Mouse (Mus musculus) gastrocnemius, adult 2 months (tissue): Measurements from ENCODE around the gene Lrrk1. TPM values are rescaled to one million over a fixed set of nuclear protein-coding genes. Genes with fewer than 3 reads are reported as not detected.

Experiments
- DNase-seq: peaks from one replicate; pipeline ENCODE4 v3.0.0; 2022
- H3K27ac ChIP-seq: fragments of 200-600 bp; 2 replicates; pipeline ENCODE4 v1.8.1; 2022; ENCODE audit warnings: mild to moderate bottlenecking
- H3K4me3 ChIP-seq: fragments of 200-600 bp; 2 replicates; pipeline ENCODE4 v1.8.1; 2022; ENCODE audit warnings: mild to moderate bottlenecking, moderate library complexity
- CTCF ChIP-seq: fragments of 200-600 bp; IDR thresholded peaks from 2 replicates; pipeline ENCODE4 v1.8.1; 2022; ENCODE audit warnings: antibody characterized with exemption, mild to moderate bottlenecking, moderate library complexity
- intact Hi-C: fragments of 180-260 bp; cut with DNase I; formaldehyde crosslinking; loops from one replicate; pipeline ENCODE4 v1.15.1; 2025
- total RNA-seq, 2 experiments: library from RNA; stranded (reverse); gene quantifications; 2 replicates each; pipeline ENCODE4 v1.2.3; 2021

Gene Lrrk1
- total RNA-seq, 2 experiments from 2014 or later, result 3.0 to 6.4 TPM

- H3K27ac ChIP-seq, result peak overlapping the region; percentile 58
- intact Hi-C loops, result no loop called here
- peak overlapping the region; percentile 26 for H3K4me3 ChIP-seq
- TF ChIP-seq CTCF, result no peak
- DNase-seq, result peak; percentile 63
Measured at GRCm38 (mm10) chr7:66230638-66231550, 157.3 kb downstream of the Lrrk1 start.

- peak overlapping the region; percentile 26; the same call in 1 of the 2 replicates for H3K4me3 ChIP-seq
- peak overlapping the region; percentile 58 for H3K27ac ChIP-seq
- intact Hi-C loops, result no loop called here
- DNase-seq, result no peak
- TF ChIP-seq CTCF, result no peak
Measured at GRCm38 (mm10) chr7:66230246-66230637, 157.9 kb downstream of the Lrrk1 start.

- H3K4me3 ChIP-seq, result no peak overlapping the region
- intact Hi-C loops, result no loop called here
- DNase-seq, result no peak
- no peak for TF ChIP-seq CTCF
- H3K27ac ChIP-seq, result no peak overlapping the region
Measured at GRCm38 (mm10) chr7:66229433-66229832, 158.7 kb downstream of the Lrrk1 start.

- no peak overlapping the region for H3K4me3 ChIP-seq
- intact Hi-C loops, result no loop called here
- H3K27ac ChIP-seq, result no peak overlapping the region
- no peak for TF ChIP-seq CTCF
- DNase-seq, result no peak
Measured at GRCm38 (mm10) chr7:66228610-66228920, 159.6 kb downstream of the Lrrk1 start.

GRCm38 (mm10) chr7:66227814-66228609 is 160.1 kb downstream of the Lrrk1 start:
- H3K4me3 ChIP-seq, result no peak overlapping the region
- TF ChIP-seq CTCF, result no peak
- DNase-seq, result no peak
- H3K27ac ChIP-seq, result no peak overlapping the region
- intact Hi-C loops, result no loop called here

- no peak for TF ChIP-seq CTCF
- no peak for DNase-seq
- no peak overlapping the region for H3K4me3 ChIP-seq
- no peak overlapping the region for H3K27ac ChIP-seq
- intact Hi-C loops, result no loop called here
Measured at GRCm38 (mm10) chr7:66225881-66226280, 162.3 kb downstream of the Lrrk1 start.

GRCm38 (mm10) chr7:66224541-66224940 is 163.6 kb downstream of the Lrrk1 start:
- intact Hi-C loops, result no loop called here
- no peak for DNase-seq

GRCm38 (mm10) chr7:66223731-66224130 is 164.4 kb downstream of the Lrrk1 start:
- intact Hi-C loops, result no loop called here
- Histone ChIP-seq H3K4me3 (no peak overlapping the region), H3K27ac (no peak overlapping the region)
- no peak for TF ChIP-seq CTCF
- no peak for DNase-seq

More at GRCm38 (mm10) chr7:66224541-66224940, 163.6 kb downstream of the Lrrk1 start:
- H3K27ac ChIP-seq, result no peak overlapping the region
- H3K4me3 ChIP-seq, result no peak overlapping the region
- no peak for TF ChIP-seq CTCF

GRCm38 (mm10) chr7:66222621-66223091 is 165.5 kb downstream of the Lrrk1 start:
- Histone ChIP-seq H3K4me3 (no peak overlapping the region), H3K27ac (no peak overlapping the region)
- TF ChIP-seq CTCF, result no peak
- intact Hi-C loops, result no loop called here
- no peak for DNase-seq

GRCm38 (mm10) chr7:66219794-66220227 is 168.3 kb downstream of the Lrrk1 start:
- H3K27ac ChIP-seq, result no peak overlapping the region
- intact Hi-C loops, result no loop called here
- no peak overlapping the region for H3K4me3 ChIP-seq
- no peak for DNase-seq
- TF ChIP-seq CTCF, result no peak

GRCm38 (mm10) chr7:66219028-66219793 is 168.9 kb downstream of the Lrrk1 start:
- no peak for TF ChIP-seq CTCF
- intact Hi-C loops, result no loop called here
- H3K4me3 ChIP-seq, result no peak overlapping the region
- DNase-seq, result no peak
- no peak overlapping the region for H3K27ac ChIP-seq
